Mouse (Mus musculus) liver, adult 2 months (tissue): ENCODE results near the gene Numa1. TPM values are rescaled to one million over a fixed set of nuclear protein-coding genes. Genes with fewer than 3 reads are reported as not detected.
A peak's percentile ranks its signal among the peaks of the same experiment; 100 is the strongest.

ENCODE experiments used
- DNase-seq: peaks from one replicate; pipeline ENCODE4 v3.0.0-alpha.2; 2011; ENCODE audit warnings: low read depth, low spot score; ENCODE audit errors: extremely low read depth
- H3K27ac ChIP-seq: fragments of 200-500 bp; replicated peaks from 2 replicates; pipeline ENCODE4 v1.5.1; 2012; ENCODE audit warnings: low read depth, mild to moderate bottlenecking, control low read depth, inconsistent platforms, low read length; ENCODE audit not compliant: insufficient read depth
- H3K27me3 ChIP-seq: fragments of 200-500 bp; 2 replicates; pipeline ENCODE4 v1.6.1; 2012; ENCODE audit warnings: mild to moderate bottlenecking, moderate library complexity, low read length, inconsistent platforms; ENCODE audit not compliant: control insufficient read depth, insufficient read depth
- H3K36me3 ChIP-seq: fragments of 200-500 bp; 2 replicates; pipeline ENCODE4 v1.6.1; 2012; ENCODE audit warnings: low read length, inconsistent platforms; ENCODE audit not compliant: control insufficient read depth, insufficient read depth
- H3K4me1 ChIP-seq: fragments of 200-500 bp; 2 replicates; pipeline ENCODE4 v1.6.1; 2011; ENCODE audit warnings: low read length; ENCODE audit not compliant: control insufficient read depth, insufficient read depth
- H3K4me3 ChIP-seq: fragments of 200-500 bp; 2 replicates; pipeline ENCODE4 v1.5.1; 2011; ENCODE audit warnings: low read depth, mild to moderate bottlenecking, control low read depth, low read length, moderate library complexity; ENCODE audit not compliant: insufficient read depth
- H3K79me2 ChIP-seq: fragments of 200-500 bp; 2 replicates; pipeline ENCODE4 v1.6.1; 2012; ENCODE audit warnings: inconsistent platforms, mild to moderate bottlenecking, low read length, moderate library complexity; ENCODE audit not compliant: control insufficient read depth, insufficient read depth
- H3K9ac ChIP-seq: fragments of 200-500 bp; 2 replicates; pipeline ENCODE4 v1.6.1; 2012; ENCODE audit warnings: low read depth, mild to moderate bottlenecking, control low read depth, inconsistent platforms, low read length
- CTCF ChIP-seq: fragments of 200-500 bp; IDR thresholded peaks from 2 replicates; pipeline ENCODE4 v1.5.1; 2011; ENCODE audit warnings: low read depth, low read length, control low read depth
- POLR2A ChIP-seq: fragments of 200-500 bp; IDR thresholded peaks from 2 replicates; pipeline ENCODE4 v1.6.1; 2011; ENCODE audit warnings: low read length, control low read depth; ENCODE audit not compliant: insufficient read depth; ENCODE audit errors: extremely low read depth
- WGBS: fragments of 180-500 bp; shearing (Covaris S2); methylation state at CpG from one replicate; pipeline ENCODE4 v1.1.7; 2018; 5-methylcytosine and 5-hydroxymethylcytosine counted together
- polyA plus RNA-seq: library from polyadenylated mRNA; depleted of rRNA; stranded (reverse); fragments of >200 nt; gene quantifications from 2 replicates; pipeline ENCODE4 v1.2.3, GENCODE M21; 2012
- total RNA-seq: library from RNA; depleted of rRNA; stranded (reverse); fragments of >200 nt; gene quantifications from 2 replicates; pipeline ENCODE4 v1.2.3, GENCODE M21; 2014

Numa1 gene
- total and polyA plus RNA-seq, 2 experiments: 26.7 to 31.8 TPM

- no peaks in the 10 kb centered on the region for H3K4me1 ChIP-seq
- TF ChIP-seq CTCF (no peak), POLR2A (no peak)
- 94% methylated on average over 1 of the region's 1 CpGs for WGBS
- H3K79me2 ChIP-seq: no peaks in the 10 kb centered on the region; the same call in 1 of the 2 replicates
- no peak overlapping the region for H3K4me3 ChIP-seq
- no peak for DNase-seq
- H3K36me3 ChIP-seq: peaks cover 74% of the 10 kb centered on the region
- H3K9ac ChIP-seq: no peak overlapping the region
- H3K27me3 ChIP-seq: no peaks in the 10 kb centered on the region
- no peak overlapping the region for H3K27ac ChIP-seq
These were observed 72.6 kb downstream of the Numa1 start for GRCm38 (mm10) chr7:102006520-102006919.

GRCm38 (mm10) chr7:102011855-102012254 lies 77.9 kb downstream of the Numa1 start:
- TF ChIP-seq CTCF (no peak), POLR2A (no peak)
- H3K79me2 ChIP-seq: no peaks in the 10 kb centered on the region
- 91% methylated on average over 9 of the region's 9 CpGs for WGBS
- no peaks in the 10 kb centered on the region for H3K27me3 ChIP-seq
- no peak overlapping the region for H3K4me3 ChIP-seq
- H3K9ac ChIP-seq: no peak overlapping the region
- DNase-seq: no peak
- H3K27ac ChIP-seq: no peak overlapping the region
- H3K4me1 ChIP-seq: peaks cover 3% of the 10 kb centered on the region; the same call in 1 of the 2 replicates
- H3K36me3 ChIP-seq: peaks cover 61% of the 10 kb centered on the region

- H3K27me3 ChIP-seq: no peaks in the 10 kb centered on the region
- no peak overlapping the region for H3K27ac ChIP-seq
- H3K4me1 ChIP-seq: peaks cover 14% of the 10 kb centered on the region
- no peaks in the 10 kb centered on the region for H3K79me2 ChIP-seq
- no peak overlapping the region for H3K9ac ChIP-seq
- DNase-seq: no peak
- no peak overlapping the region for H3K4me3 ChIP-seq
- peaks cover 49% of the 10 kb centered on the region for H3K36me3 ChIP-seq
- 91% methylated on average over 8 of the region's 8 CpGs for WGBS
- TF ChIP-seq POLR2A (no peak), CTCF (no peak)
These were observed 79.5 kb downstream of the Numa1 start for GRCm38 (mm10) chr7:102013416-102013815.

- DNase-seq: no peak
- no peak overlapping the region for H3K4me3 ChIP-seq
- H3K27me3 ChIP-seq: no peaks in the 10 kb centered on the region
- H3K27ac ChIP-seq: no peak overlapping the region
- H3K4me1 ChIP-seq: peaks cover 17% of the 10 kb centered on the region
- no peaks in the 10 kb centered on the region for H3K79me2 ChIP-seq
- no peak overlapping the region for H3K9ac ChIP-seq
- 94% methylated on average over 2 of the region's 2 CpGs for WGBS
- peaks cover 40% of the 10 kb centered on the region for H3K36me3 ChIP-seq
- TF ChIP-seq CTCF (no peak), POLR2A (no peak)
These were observed 81.1 kb downstream of the Numa1 start for GRCm38 (mm10) chr7:102014995-102015394.

- peak overlapping the region; percentile 44 for H3K4me3 ChIP-seq
- no peak for DNase-seq
- peak overlapping the region; percentile 79 for H3K27ac ChIP-seq
- 44% methylated on average over 4 of the region's 4 CpGs for WGBS
- H3K36me3 ChIP-seq: peaks cover 31% of the 10 kb centered on the region
- TF ChIP-seq POLR2A: no peak
- TF ChIP-seq CTCF: no peak
- H3K9ac ChIP-seq: peak overlapping the region; percentile 54
- H3K79me2 ChIP-seq: no peaks in the 10 kb centered on the region
- peaks cover 17% of the 10 kb centered on the region for H3K4me1 ChIP-seq
- no peaks in the 10 kb centered on the region for H3K27me3 ChIP-seq
These were observed 83.0 kb downstream of the Numa1 start for GRCm38 (mm10) chr7:102016936-102017335.

- Histone ChIP-seq H3K4me1 (peaks cover 17% of the 10 kb centered on the region), H3K27me3 (no peaks in the 10 kb centered on the region), H3K27ac (peak overlapping the region; percentile 79), H3K79me2 (no peaks in the 10 kb centered on the region), H3K4me3 (peak overlapping the region; percentile 44), H3K9ac (peak overlapping the region; percentile 66), H3K36me3 (peaks cover 25% of the 10 kb centered on the region)
- WGBS: 1% methylated on average over 5 of the region's 5 CpGs
- TF ChIP-seq CTCF (no peak), POLR2A (no peak)
- DNase-seq: peak; percentile 75
These were observed 83.5 kb downstream of the Numa1 start for GRCm38 (mm10) chr7:102017452-102017851.
